Mouse (Mus musculus) thymus, postnatal 14 days (tissue): ENCODE data around the gene Crhr2.

ENCODE experiments used
- DNase-seq: peaks from one replicate; pipeline ENCODE4 v3.0.0; 2021

The Crhr2 gene

GRCm38 (mm10) chr6:55117325-55118109 is 15.3 kb downstream of the Crhr2 start:
- no peak for DNase-seq

- DNase-seq: peak; percentile 15
Observed at GRCm38 (mm10) chr6:55108358-55108757, 24.5 kb downstream of the Crhr2 start.

GRCm38 (mm10) chr6:55098603-55099002 is 34.2 kb downstream of the Crhr2 start:
- DNase-seq: no peak

- DNase-seq: no peak
Observed at GRCm38 (mm10) chr6:55098030-55098429, 34.8 kb downstream of the Crhr2 start.

- DNase-seq: no peak
Observed at GRCm38 (mm10) chr6:55093431-55094146, 39.2 kb downstream of the Crhr2 start.

- DNase-seq: no peak
Observed at GRCm38 (mm10) chr6:55091396-55091795, 41.4 kb downstream of the Crhr2 start.

- DNase-seq: peak; percentile 18
Observed at GRCm38 (mm10) chr6:55090639-55091038, 42.2 kb downstream of the Crhr2 start.

- DNase-seq: no peak
Observed at GRCm38 (mm10) chr6:55087355-55087754, 45.5 kb downstream of the Crhr2 start.

GRCm38 (mm10) chr6:55082261-55083051 is 50.4 kb downstream of the Crhr2 start:
- DNase-seq: no peak

- DNase-seq: no peak
Observed at GRCm38 (mm10) chr6:55081379-55081778, 51.4 kb downstream of the Crhr2 start.

GRCm38 (mm10) chr6:55076561-55077255 is 56.1 kb downstream of the Crhr2 start:
- no peak for DNase-seq

GRCm38 (mm10) chr6:55065903-55066302 is 66.9 kb downstream of the Crhr2 start:
- no peak for DNase-seq

GRCm38 (mm10) chr6:55064477-55064827 is 68.4 kb downstream of the Crhr2 start:
- DNase-seq: no peak

- no peak for DNase-seq
Observed at GRCm38 (mm10) chr6:55063793-55064476, 68.9 kb downstream of the Crhr2 start.

GRCm38 (mm10) chr6:55062200-55062599 is 70.6 kb downstream of the Crhr2 start:
- no peak for DNase-seq

- DNase-seq: no peak
Observed at GRCm38 (mm10) chr6:55061328-55061727, 71.5 kb downstream of the Crhr2 start.

- DNase-seq: no peak
Observed at GRCm38 (mm10) chr6:55060241-55060825, 72.5 kb downstream of the Crhr2 start.

GRCm38 (mm10) chr6:55057427-55057826 is 75.4 kb downstream of the Crhr2 start:
- no peak for DNase-seq

- no peak for DNase-seq
Observed at GRCm38 (mm10) chr6:55054491-55054890, 78.3 kb downstream of the Crhr2 start.

GRCm38 (mm10) chr6:55049186-55049585 is 83.6 kb downstream of the Crhr2 start:
- no peak for DNase-seq

GRCm38 (mm10) chr6:55045326-55045725 is 87.5 kb downstream of the Crhr2 start:
- DNase-seq: no peak

- no peak for DNase-seq
Observed at GRCm38 (mm10) chr6:55044542-55044941, 88.3 kb downstream of the Crhr2 start.
